Mouse (Mus musculus) megakaryocyte, adult 5-6 weeks (primary cell): Measurements from ENCODE around the gene Saa1. TPM values are rescaled to one million over a fixed set of nuclear protein-coding genes. Genes with fewer than 3 reads are reported as not detected.
A peak's percentile ranks its signal among the peaks of the same experiment; 100 is the strongest.
"Not testable (repeated sequence)": the region's sequence is repeated elsewhere in the genome, so short reads cannot be mapped to it uniquely, and the experiment has no call there.

Source experiments
- ATAC-seq: 2 replicates; pipeline ENCODE4 v1.8.0; 2016; ENCODE audit warnings: mild to moderate bottlenecking, inconsistent platforms; ENCODE audit not compliant: poor library complexity, severe bottlenecking
- total RNA-seq, 2 experiments: library from RNA; stranded (forward) in 1 of 2; stranded (reverse) in 1 of 2; fragments of 153-499, 151-499 nt in 1 of 2; fragments of 221-1000, 200-1000 nt in 1 of 2; gene quantifications; 2 replicates each; pipeline versions ENCODE4 v1.2.3 to v1.2.4; 2015 to 2017

Gene Saa1
- not detected in 2 replicates for total RNA-seq (2015)
- total RNA-seq (2017): not detected in 2 replicates

GRCm38 (mm10) chr7:46742880-46743279 is at the start of gene Saa1:
Gene Saa1, minus strand, starts transcription at chr7:46742980.
- ATAC-seq: not testable (repeated sequence)

DNA sequence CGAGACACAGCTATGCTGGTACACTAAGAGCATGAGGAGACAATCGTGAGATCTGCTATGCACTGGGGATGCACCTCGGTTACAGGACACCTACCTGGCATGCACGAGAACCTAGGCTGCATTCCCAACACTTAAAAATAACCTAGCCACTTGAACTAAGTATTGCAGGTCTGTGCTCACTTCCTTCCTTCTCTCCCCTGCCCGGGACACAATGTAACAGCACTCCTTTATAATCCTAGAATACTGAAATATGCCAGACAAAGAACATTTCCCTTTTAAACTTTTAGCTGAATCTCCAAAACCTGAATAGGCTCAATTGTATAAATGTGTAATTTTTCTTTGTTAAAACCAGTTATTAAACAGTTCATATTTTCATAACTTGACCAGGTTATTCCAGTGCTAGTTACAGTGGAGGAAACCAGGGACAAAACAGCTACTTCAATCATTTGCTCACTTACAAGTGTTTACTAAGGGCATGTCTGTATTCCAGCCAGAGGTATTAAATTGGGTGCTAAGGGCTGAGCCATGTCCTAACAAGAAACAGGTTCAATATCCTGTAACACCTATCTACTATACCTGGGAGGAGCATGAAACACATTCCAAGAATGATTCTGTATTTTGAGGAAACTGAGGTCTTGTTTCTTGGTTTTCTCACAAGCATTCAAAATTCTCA is 46.5 kb upstream of the Saa1 start:
- ATAC-seq: no peak

- ATAC-seq: peak; percentile 78
Observed at GRCm38 (mm10) chr7:46770706-46771105, 27.9 kb upstream of the Saa1 start.

DNA sequence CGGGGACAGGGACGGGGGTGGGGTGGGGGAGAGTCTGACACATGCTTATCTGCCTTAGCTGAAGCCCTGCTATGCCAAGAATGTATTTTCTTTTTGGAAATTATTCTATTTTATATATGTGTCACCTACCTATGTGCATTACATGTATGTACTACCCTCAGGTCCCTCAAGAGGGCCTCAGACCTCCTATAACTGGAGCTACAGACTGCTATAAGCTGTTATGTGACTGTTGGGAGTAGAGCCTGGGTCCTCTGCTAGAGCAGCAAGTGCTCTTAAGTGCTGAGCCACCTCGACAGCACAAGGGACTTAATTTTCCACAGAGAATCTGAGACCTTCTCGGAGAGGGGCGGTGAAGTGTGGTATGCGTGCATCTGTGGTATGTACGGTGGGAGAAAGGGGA is 25.7 kb upstream of the Saa1 start:
- no peak for ATAC-seq

- no peak for ATAC-seq
Observed at GRCm38 (mm10) chr7:46767371-46767770, 24.6 kb upstream of the Saa1 start.

GRCm38 (mm10) chr7:46764672-46765071 is 21.9 kb upstream of the Saa1 start:
- ATAC-seq: no peak

- no peak for ATAC-seq
Observed at GRCm38 (mm10) chr7:46762601-46763000, 19.8 kb upstream of the Saa1 start.

GRCm38 (mm10) chr7:46761049-46761795 is 18.4 kb upstream of the Saa1 start:
- ATAC-seq: no peak

- ATAC-seq: no peak
Observed at GRCm38 (mm10) chr7:46751490-46751889, 8.7 kb upstream of the Saa1 start, which contains the start of gene Saa2. Gene Saa2, plus strand, starts transcription at chr7:46751790.

GRCm38 (mm10) chr7:46748459-46748858 is 5.7 kb upstream of the Saa1 start:
- no peak for ATAC-seq

- ATAC-seq: no peak
Observed at GRCm38 (mm10) chr7:46746381-46746780, 3.6 kb upstream of the Saa1 start.

GRCm38 (mm10) chr7:46745816-46746215 is 3.0 kb upstream of the Saa1 start:
- ATAC-seq: 0 out of 2 replicates have a peak, but pooled peaks have one; percentile 21

DNA sequence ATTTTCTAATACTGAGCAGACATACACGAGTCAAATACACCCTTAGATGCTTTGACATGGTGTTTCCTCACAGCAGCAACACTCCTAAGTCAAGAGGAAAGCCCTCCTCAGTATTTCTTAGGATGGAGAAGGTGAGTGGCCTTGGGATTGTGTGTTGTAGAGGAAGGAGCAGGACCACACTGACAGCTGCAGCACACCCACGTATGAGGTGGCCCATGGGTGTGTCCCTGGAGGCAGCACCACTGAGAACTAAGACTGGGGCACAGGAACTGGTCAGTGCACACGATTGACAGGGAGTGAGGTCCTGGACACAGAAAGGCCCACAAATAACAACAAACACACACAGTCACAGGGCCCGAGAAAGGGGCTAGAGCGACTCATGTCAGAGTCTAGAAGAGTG is 2.7 kb downstream of the Saa1 start:
- not testable (repeated sequence) for ATAC-seq

GRCm38 (mm10) chr7:46738561-46739460 is 4.0 kb downstream of the Saa1 start:
- no peak for ATAC-seq

- peak; percentile 54; the same call in 1 of the 2 replicates for ATAC-seq
Observed at GRCm38 (mm10) chr7:46734983-46735382, 7.8 kb downstream of the Saa1 start.

DNA sequence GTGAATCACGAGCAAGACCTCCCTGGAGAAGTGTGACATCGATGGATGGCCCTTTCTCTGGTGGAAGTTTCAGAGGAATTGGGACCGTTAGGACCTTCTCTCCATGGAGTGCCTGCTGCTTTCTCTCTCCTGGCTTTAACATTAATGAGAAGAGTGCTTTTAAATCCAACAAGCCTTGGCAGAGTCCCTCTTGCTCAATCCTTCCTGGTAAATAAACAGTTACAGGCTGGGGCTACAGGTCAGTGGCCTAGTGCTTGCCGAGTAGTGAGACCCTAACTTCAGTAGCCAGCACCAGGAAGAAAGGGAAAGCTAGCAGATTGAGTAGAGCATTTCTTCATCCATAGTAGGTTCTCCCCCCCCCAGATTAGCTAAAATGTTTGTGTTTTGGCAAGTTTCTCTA is 10.3 kb downstream of the Saa1 start, which contains the start of gene Saa4:
TSS of gene Saa4 (minus strand) at position 146 of the 400 bp plus-strand sequence.
- ATAC-seq: no peak

GRCm38 (mm10) chr7:46727584-46727983 is 15.2 kb downstream of the Saa1 start:
- no peak for ATAC-seq

- ATAC-seq: no peak
Observed at GRCm38 (mm10) chr7:46724396-46724795, 18.4 kb downstream of the Saa1 start.

DNA sequence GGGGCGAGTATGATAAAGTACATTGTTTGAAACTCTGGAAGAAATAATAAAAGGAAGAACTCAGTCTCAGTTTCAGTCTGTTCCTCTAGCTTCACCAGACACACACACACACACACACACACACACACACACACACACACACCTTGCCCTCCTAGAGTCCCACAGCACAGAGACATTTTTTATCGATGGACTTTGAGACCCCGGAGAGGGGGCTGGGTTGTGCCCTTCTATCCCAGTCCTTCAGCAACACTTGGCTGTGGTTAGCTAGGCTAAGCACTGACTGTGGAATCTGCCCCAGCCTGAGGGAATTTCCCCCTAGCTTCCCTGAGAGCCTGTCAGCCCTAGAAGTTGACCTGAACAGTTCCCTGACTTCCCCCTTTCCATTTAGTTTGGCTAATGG is 18.9 kb downstream of the Saa1 start:
- no peak for ATAC-seq

- no peak for ATAC-seq
Observed at GRCm38 (mm10) chr7:46723354-46723753, 19.4 kb downstream of the Saa1 start.

DNA sequence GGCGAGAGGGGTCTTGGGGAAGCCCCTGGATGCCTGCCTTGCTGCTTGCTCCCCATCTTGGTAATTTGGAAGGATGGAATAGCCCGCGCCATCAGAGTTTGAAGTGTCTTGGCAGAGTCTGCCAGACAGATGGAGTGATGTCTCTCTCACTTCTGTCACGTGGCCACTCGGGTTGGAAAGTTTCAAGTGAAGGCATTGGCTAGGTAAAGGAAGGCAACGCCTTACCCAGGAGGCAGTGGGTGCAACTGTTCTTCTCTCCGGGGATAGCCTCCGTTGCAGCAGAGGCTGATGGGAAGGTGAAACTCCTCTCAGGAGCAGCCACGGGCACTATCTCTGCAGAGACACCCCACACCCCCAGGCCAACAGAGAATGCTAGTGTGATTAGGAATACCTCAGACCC is 22.3 kb downstream of the Saa1 start:
- no peak for ATAC-seq
